Mouse (Mus musculus): ENCODE data around the gene Stk24. TPM values are rescaled to one million over a fixed set of nuclear protein-coding genes. Genes with fewer than 3 reads are reported as not detected.
A peak's percentile ranks its signal among the peaks of the same experiment; 100 is the strongest.

The Stk24 gene
- polyA plus RNA-seq, 1 experiment from 2014 or later: 33.2 TPM

- Histone ChIP-seq H3K9me3 (replicated peaks; ENCODE audit: control insufficient read depth, low read length) (no peaks in the 10 kb centered on the region), H3K4me3 (replicated peaks; ENCODE audit: low read length) (no peak overlapping the region), H3K4me2 (ENCODE audit: low read depth, low read length) (no peak overlapping the region), H3K4me1 (ENCODE audit: control insufficient read depth, insufficient read depth, low read length) (peaks cover 43% of the 10 kb centered on the region), H3K27me3 (ENCODE audit: control insufficient read depth, insufficient read depth, low read length) (no peaks in the 10 kb centered on the region), H3K36me3 (ENCODE audit: control insufficient read depth, insufficient read depth, low read length) (no peaks in the 10 kb centered on the region), H3K27ac (ENCODE audit: low read length) (no peak overlapping the region), H3K9ac (ENCODE audit: low read length) (no peak overlapping the region)
- no peak for ATAC-seq (ENCODE audit: insufficient read depth, low FRiP score)
- 77% methylated on average over 5 of the region's 5 CpGs for WGBS
These were observed 30.5 kb downstream of the Stk24 start for GRCm38 (mm10) chr14:121349291-121349690.

- H3K9me3 ChIP-seq (replicated peaks; ENCODE audit: control insufficient read depth, low read length): no peaks in the 10 kb centered on the region
- no peaks in the 10 kb centered on the region for H3K36me3 ChIP-seq (ENCODE audit: control insufficient read depth, insufficient read depth, low read length)
- no peak overlapping the region for H3K9ac ChIP-seq (ENCODE audit: low read length)
- H3K27ac ChIP-seq (ENCODE audit: low read length): peak overlapping the region; percentile 14; the same call in 1 of the 2 replicates
- 29% methylated on average over 8 of the region's 8 CpGs for WGBS
- no peaks in the 10 kb centered on the region for H3K27me3 ChIP-seq (ENCODE audit: control insufficient read depth, insufficient read depth, low read length)
- H3K4me1 ChIP-seq (ENCODE audit: control insufficient read depth, insufficient read depth, low read length): peaks cover 50% of the 10 kb centered on the region
- ATAC-seq (ENCODE audit: insufficient read depth, low FRiP score): peak; percentile 63; the same call in 1 of the 2 replicates
- H3K4me3 ChIP-seq (replicated peaks; ENCODE audit: low read length): no peak overlapping the region
- no peak overlapping the region for H3K4me2 ChIP-seq (ENCODE audit: low read depth, low read length)
These were observed 31.6 kb downstream of the Stk24 start for GRCm38 (mm10) chr14:121348256-121348655.

DNA sequence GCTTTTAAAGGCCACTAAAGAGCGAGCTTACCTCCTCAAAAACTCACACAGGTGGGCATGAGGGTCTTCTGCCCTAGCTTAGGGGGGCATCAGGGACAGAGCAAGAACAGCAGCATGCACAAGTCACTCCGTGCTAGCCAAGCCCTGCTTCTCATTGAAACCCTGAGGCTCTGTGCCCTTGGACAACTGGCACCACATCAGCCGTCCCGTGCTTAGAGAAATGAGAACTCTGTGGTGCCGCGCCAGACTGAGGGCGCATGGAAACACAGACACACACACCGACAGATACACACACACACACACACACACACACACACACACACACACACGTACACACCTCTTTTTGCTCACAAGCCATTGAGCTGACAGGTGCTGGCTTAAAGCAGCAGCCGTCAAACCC, 32.7 kb downstream of the Stk24 start:
- Histone ChIP-seq H3K27me3 (ENCODE audit: control insufficient read depth, insufficient read depth, low read length) (no peaks in the 10 kb centered on the region), H3K36me3 (ENCODE audit: control insufficient read depth, insufficient read depth, low read length) (no peaks in the 10 kb centered on the region), H3K9ac (ENCODE audit: low read length) (no peak overlapping the region), H3K4me2 (ENCODE audit: low read depth, low read length) (no peak overlapping the region), H3K9me3 (replicated peaks; ENCODE audit: control insufficient read depth, low read length) (no peaks in the 10 kb centered on the region), H3K4me3 (replicated peaks; ENCODE audit: low read length) (no peak overlapping the region), H3K4me1 (ENCODE audit: control insufficient read depth, insufficient read depth, low read length) (peaks cover 57% of the 10 kb centered on the region), H3K27ac (ENCODE audit: low read length) (peak overlapping the region; percentile 26; the same call in 1 of the 2 replicates)
- no peak for ATAC-seq (ENCODE audit: insufficient read depth, low FRiP score)
- 83% methylated on average over 10 of the region's 10 CpGs for WGBS

DNA sequence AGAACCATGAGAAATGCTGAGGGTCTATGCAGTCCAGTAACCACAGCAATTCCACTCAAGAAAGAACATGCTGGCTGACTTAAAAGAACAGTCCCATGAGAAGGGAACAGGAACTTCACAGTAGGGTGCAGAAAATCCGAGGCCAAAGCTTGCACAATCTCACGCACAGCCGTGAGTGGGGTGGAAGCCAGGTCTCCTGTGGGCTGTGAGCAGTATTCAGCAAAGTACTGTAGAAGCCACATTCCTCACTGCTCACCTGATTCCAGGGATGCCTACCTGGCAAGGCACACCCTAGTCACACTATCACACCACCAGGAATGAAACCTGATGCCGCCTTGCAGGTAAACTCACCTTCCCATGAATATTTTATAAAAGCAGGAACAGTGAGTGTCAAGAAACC, 33.2 kb downstream of the Stk24 start:
- H3K27me3 ChIP-seq (ENCODE audit: control insufficient read depth, insufficient read depth, low read length): no peaks in the 10 kb centered on the region
- 53% methylated on average over 4 of the region's 4 CpGs for WGBS
- no peaks in the 10 kb centered on the region for H3K9me3 ChIP-seq (replicated peaks; ENCODE audit: control insufficient read depth, low read length)
- H3K4me3 ChIP-seq (replicated peaks; ENCODE audit: low read length): no peak overlapping the region
- no peak for ATAC-seq (ENCODE audit: insufficient read depth, low FRiP score)
- H3K36me3 ChIP-seq (ENCODE audit: control insufficient read depth, insufficient read depth, low read length): no peaks in the 10 kb centered on the region
- no peak overlapping the region for H3K9ac ChIP-seq (ENCODE audit: low read length)
- no peak overlapping the region for H3K4me2 ChIP-seq (ENCODE audit: low read depth, low read length)
- peaks cover 57% of the 10 kb centered on the region for H3K4me1 ChIP-seq (ENCODE audit: control insufficient read depth, insufficient read depth, low read length)
- no peak overlapping the region; the same call in 1 of the 2 replicates for H3K27ac ChIP-seq (ENCODE audit: low read length)

GRCm38 (mm10) chr14:121346053-121346452, 33.8 kb downstream of the Stk24 start:
- H3K27ac ChIP-seq (ENCODE audit: low read length): no peak overlapping the region
- no peaks in the 10 kb centered on the region for H3K36me3 ChIP-seq (ENCODE audit: control insufficient read depth, insufficient read depth, low read length)
- no peak overlapping the region for H3K4me2 ChIP-seq (ENCODE audit: low read depth, low read length)
- no peak for ATAC-seq (ENCODE audit: insufficient read depth, low FRiP score)
- H3K4me1 ChIP-seq (ENCODE audit: control insufficient read depth, insufficient read depth, low read length): peaks cover 57% of the 10 kb centered on the region
- no peaks in the 10 kb centered on the region for H3K27me3 ChIP-seq (ENCODE audit: control insufficient read depth, insufficient read depth, low read length)
- WGBS: 81% methylated on average over 4 of the region's 4 CpGs
- no peaks in the 10 kb centered on the region for H3K9me3 ChIP-seq (replicated peaks; ENCODE audit: control insufficient read depth, low read length)
- no peak overlapping the region for H3K4me3 ChIP-seq (replicated peaks; ENCODE audit: low read length)
- no peak overlapping the region for H3K9ac ChIP-seq (ENCODE audit: low read length)

- ATAC-seq (ENCODE audit: insufficient read depth, low FRiP score): no peak
- Histone ChIP-seq H3K9ac (ENCODE audit: low read length) (no peak overlapping the region), H3K4me3 (replicated peaks; ENCODE audit: low read length) (no peak overlapping the region), H3K27me3 (ENCODE audit: control insufficient read depth, insufficient read depth, low read length) (no peaks in the 10 kb centered on the region), H3K4me2 (ENCODE audit: low read depth, low read length) (no peak overlapping the region), H3K4me1 (ENCODE audit: control insufficient read depth, insufficient read depth, low read length) (peaks cover 68% of the 10 kb centered on the region), H3K27ac (ENCODE audit: low read length) (peak overlapping the region; percentile 59), H3K9me3 (replicated peaks; ENCODE audit: control insufficient read depth, low read length) (no peaks in the 10 kb centered on the region), H3K36me3 (ENCODE audit: control insufficient read depth, insufficient read depth, low read length) (no peaks in the 10 kb centered on the region)
- WGBS: 44% methylated on average over 5 of the region's 5 CpGs
These were observed 34.9 kb downstream of the Stk24 start for GRCm38 (mm10) chr14:121344928-121345327.

DNA sequence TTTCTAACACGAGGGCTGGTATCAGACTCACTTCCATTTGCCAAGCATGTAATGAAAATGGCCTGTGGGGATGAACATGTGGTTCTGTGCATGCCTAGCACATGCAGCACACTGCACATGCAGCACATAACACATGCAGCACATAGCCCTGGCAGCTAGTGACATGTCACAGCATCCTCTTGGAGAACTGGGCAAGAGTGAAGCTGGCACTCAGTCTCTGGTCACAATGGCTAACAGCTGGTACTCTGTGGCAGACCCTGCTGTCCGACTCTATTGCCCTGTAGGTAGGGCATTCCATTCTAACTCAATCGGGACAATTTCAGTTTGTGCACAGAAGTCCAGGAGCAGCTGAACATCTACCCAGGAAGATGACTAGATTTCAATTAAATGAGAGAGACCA, 36.9 kb downstream of the Stk24 start:
- no peak for ATAC-seq (ENCODE audit: insufficient read depth, low FRiP score)
- no peak overlapping the region for H3K27ac ChIP-seq (ENCODE audit: low read length)

GRCm38 (mm10) chr14:121339951-121340401, 39.8 kb downstream of the Stk24 start:
- Histone ChIP-seq H3K27ac (ENCODE audit: low read length) (no peak overlapping the region), H3K27me3 (ENCODE audit: control insufficient read depth, insufficient read depth, low read length) (no peaks in the 10 kb centered on the region), H3K36me3 (ENCODE audit: control insufficient read depth, insufficient read depth, low read length) (peaks cover 18% of the 10 kb centered on the region; the same call in 1 of the 2 replicates), H3K9me3 (replicated peaks; ENCODE audit: control insufficient read depth, low read length) (no peaks in the 10 kb centered on the region), H3K4me3 (replicated peaks; ENCODE audit: low read length) (no peak overlapping the region), H3K4me1 (ENCODE audit: control insufficient read depth, insufficient read depth, low read length) (peaks cover 43% of the 10 kb centered on the region), H3K9ac (ENCODE audit: low read length) (peak overlapping the region; percentile 2; the same call in 1 of the 2 replicates), H3K4me2 (ENCODE audit: low read depth, low read length) (no peak overlapping the region)
- 48% methylated on average over 8 of the region's 8 CpGs for whole genome bisulfite sequencing
- ATAC-seq (ENCODE audit: insufficient read depth, low FRiP score): peak; percentile 41

More for the DNA sequence above, 36.9 kb downstream of the Stk24 start:
- Histone ChIP-seq H3K4me2 (ENCODE audit: low read depth, low read length) (no peak overlapping the region), H3K9me3 (replicated peaks; ENCODE audit: control insufficient read depth, low read length) (no peaks in the 10 kb centered on the region), H3K27me3 (ENCODE audit: control insufficient read depth, insufficient read depth, low read length) (no peaks in the 10 kb centered on the region), H3K4me3 (replicated peaks; ENCODE audit: low read length) (no peak overlapping the region), H3K4me1 (ENCODE audit: control insufficient read depth, insufficient read depth, low read length) (peaks cover 71% of the 10 kb centered on the region), H3K9ac (ENCODE audit: low read length) (no peak overlapping the region), H3K36me3 (ENCODE audit: control insufficient read depth, insufficient read depth, low read length) (no peaks in the 10 kb centered on the region)
- WGBS: 77% methylated on average over 3 of the region's 3 CpGs

- Histone ChIP-seq H3K9me3 (replicated peaks; ENCODE audit: control insufficient read depth, low read length) (no peaks in the 10 kb centered on the region), H3K4me1 (ENCODE audit: control insufficient read depth, insufficient read depth, low read length) (peaks cover 37% of the 10 kb centered on the region), H3K9ac (ENCODE audit: low read length) (peak overlapping the region; percentile 2; the same call in 1 of the 2 replicates), H3K4me3 (replicated peaks; ENCODE audit: low read length) (no peak overlapping the region), H3K36me3 (ENCODE audit: control insufficient read depth, insufficient read depth, low read length) (peaks cover 22% of the 10 kb centered on the region), H3K27me3 (ENCODE audit: control insufficient read depth, insufficient read depth, low read length) (no peaks in the 10 kb centered on the region), H3K27ac (ENCODE audit: low read length) (no peak overlapping the region), H3K4me2 (ENCODE audit: low read depth, low read length) (no peak overlapping the region)
- 66% methylated on average over 18 of the region's 18 CpGs for WGBS
- ATAC-seq (ENCODE audit: insufficient read depth, low FRiP score): peak; percentile 56; the same call in 1 of the 2 replicates
These were observed 40.8 kb downstream of the Stk24 start for GRCm38 (mm10) chr14:121338819-121339573.

All from stomach, embryonic 16.5 days (tissue).